Mouse (Mus musculus): Measurements from ENCODE around the gene Gfap.

DNA sequence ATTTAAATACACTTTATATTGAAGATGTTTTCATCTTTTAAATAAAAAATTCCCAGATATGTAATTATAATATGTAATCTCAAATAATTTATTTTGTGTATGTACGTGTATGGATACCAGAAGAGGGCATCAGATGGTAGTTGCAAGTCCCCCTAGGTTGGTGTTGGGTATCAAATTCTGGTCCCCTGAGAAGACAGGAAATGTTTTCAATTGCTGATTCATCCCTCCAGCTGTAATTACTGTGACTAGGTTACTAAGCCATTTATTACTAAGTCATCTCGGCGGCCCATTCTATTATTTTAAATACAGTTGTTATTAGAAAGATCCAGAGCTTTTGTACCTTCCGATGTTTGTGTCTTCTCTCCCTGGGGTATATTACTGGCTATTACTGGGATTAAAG is 17.4 kb upstream of the Gfap start:
- no peak for TF ChIP-seq CTCF (IDR thresholded peaks at IDR 0.05; ENCODE audit: low read depth)
- no peak for TF ChIP-seq EP300 (IDR thresholded peaks at IDR 0.05; ENCODE audit: low read depth)
